Mouse (Mus musculus): ENCODE data around the gene Olfr104-ps.

Olfr104-ps gene

GRCm38 (mm10) chr17:37359282-37359681, at the start of gene Olfr104-ps:
Gene Olfr104-ps (plus strand): TSS chr17:37359582.
- no peak for DNase-seq (ENCODE audit: low read depth)

GRCm38 (mm10) chr17:37310146-37310699, 49.2 kb upstream of the Olfr104-ps start:
- DNase-seq (ENCODE audit: low read depth) = no peak

- DNase-seq (ENCODE audit: low read depth) = no peak
Measured at GRCm38 (mm10) chr17:37316954-37317353, 42.4 kb upstream of the Olfr104-ps start, which contains the start of gene Olfr102. Gene Olfr102 (minus strand): TSS chr17:37317054.

DNA sequence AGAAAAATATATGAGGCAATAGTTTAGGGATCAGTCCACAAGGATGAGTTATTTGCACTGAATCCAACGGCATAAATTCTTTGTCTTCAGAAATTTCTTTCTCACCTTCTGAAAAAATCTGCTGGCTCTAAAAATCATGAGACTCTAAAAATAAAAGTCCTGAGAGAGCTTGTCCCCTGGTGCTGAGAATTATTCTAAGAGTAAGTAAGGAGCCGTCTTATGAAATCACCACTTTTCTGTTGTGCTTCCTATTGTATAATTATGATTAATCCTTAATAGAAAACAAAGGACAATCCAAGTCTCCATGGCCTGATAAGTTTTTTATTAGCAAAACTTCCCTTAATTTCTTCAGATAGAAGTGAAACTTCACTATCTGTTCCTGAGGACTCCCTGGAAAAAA, 19.8 kb upstream of the Olfr104-ps start, which contains the start of gene Olfr103:
Gene Olfr103 (minus strand): TSS at position 101 of the 400 bp plus-strand sequence.
- DNase-seq (ENCODE audit: low read depth) = no peak

DNA sequence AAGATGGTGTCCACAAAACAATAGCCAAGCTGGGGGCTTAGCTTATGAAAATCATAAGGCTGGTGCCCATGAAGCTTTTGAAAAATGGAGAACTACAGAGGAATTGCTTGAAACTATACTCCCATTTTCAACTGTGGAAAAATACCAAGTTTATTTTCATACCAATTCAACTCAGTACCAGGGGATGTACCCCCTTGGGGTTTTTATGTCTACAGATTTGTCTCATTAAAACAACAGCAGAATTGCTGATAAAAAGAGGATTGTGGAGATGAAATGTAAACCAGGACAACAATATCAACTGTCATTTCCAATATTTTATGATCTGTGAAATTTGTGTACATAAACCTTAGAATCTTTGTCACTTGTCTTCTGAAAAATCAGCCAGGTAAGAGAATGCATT, 19.4 kb downstream of the Olfr104-ps start, which contains the start of gene Olfr105-ps:
Gene Olfr105-ps (plus strand): TSS at position 301 of the 400 bp plus-strand sequence.
- DNase-seq (ENCODE audit: low read depth) = no peak

DNA sequence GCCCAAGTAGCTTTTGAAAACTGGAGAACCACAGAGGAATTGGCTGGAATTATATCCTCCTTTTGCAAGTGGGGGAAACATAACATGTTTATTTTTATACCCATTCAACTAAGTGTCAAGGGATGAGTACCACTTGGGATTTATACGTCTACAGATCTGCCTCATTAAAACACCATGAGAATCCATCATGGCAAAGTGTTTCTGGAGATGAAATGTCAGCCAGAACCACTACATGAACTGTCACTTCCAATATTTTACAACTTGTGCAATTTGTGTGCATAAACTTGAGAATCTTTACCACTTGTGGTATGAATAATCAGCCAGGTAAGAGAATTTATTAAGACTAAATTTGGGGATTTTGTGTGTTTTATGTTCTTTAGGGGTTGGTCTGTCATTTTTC, 30.7 kb downstream of the Olfr104-ps start, which contains the start of gene Olfr106-ps:
Gene Olfr106-ps (plus strand): TSS at position 301 of the 400 bp plus-strand sequence.
- DNase-seq (ENCODE audit: low read depth) = no peak

- DNase-seq (ENCODE audit: low read depth) = no peak
Measured at GRCm38 (mm10) chr17:37398926-37399325, 39.5 kb downstream of the Olfr104-ps start, which contains the start of gene Olfr107. Gene Olfr107 (plus strand): TSS chr17:37399226.

DNA sequence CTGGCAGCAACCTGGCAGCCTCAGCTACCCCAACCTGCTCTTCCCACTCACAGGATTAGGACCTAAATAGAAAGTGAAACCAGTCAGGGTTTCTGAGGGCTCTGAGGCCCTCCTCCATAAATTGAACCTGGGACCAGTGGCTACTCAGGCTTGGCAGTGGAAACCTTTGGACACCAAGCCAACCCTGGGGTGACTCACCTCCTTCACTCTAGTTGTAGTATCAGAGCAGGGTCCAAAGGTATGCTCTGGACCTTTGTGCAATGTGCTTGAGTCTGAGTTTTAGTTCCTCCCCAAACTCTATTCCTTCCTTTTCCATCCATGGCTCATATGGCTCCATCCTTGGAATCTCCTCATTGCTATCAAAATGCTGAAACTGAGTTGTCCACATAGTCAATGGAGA, 54.0 kb downstream of the Olfr104-ps start:
- no peak for DNase-seq (ENCODE audit: low read depth)
